Mouse (Mus musculus): Measurements from ENCODE around the gene Pfn5. TPM values are rescaled to one million over a fixed set of nuclear protein-coding genes. Genes with fewer than 3 reads are reported as not detected.
"Not testable (repeated sequence)": the region's sequence is repeated elsewhere in the genome, so short reads cannot be mapped to it uniquely, and the experiment has no call there.

Gene Pfn5
- total RNA-seq (2021) = not detected

- no peak for DNase-seq
These were observed at the start of gene Pfn5, which contains the start of gene Asb12 for GRCm38 (mm10) chrX:95557887-95558286. Gene Pfn5 (plus strand): TSS chrX:95558104. Gene Asb12 (minus strand): TSS chrX:95557987.

- no peak for DNase-seq
These were observed 34.0 kb upstream of the Pfn5 start for GRCm38 (mm10) chrX:95523883-95524282.

- no peak for DNase-seq
These were observed 32.7 kb upstream of the Pfn5 start for GRCm38 (mm10) chrX:95525166-95525565.

- not testable (repeated sequence) for DNase-seq
These were observed 22.4 kb upstream of the Pfn5 start for GRCm38 (mm10) chrX:95535493-95535892.

- DNase-seq = no peak
These were observed 3.6 kb upstream of the Pfn5 start for GRCm38 (mm10) chrX:95554321-95554720.

- DNase-seq = no peak
These were observed 42.7 kb downstream of the Pfn5 start for GRCm38 (mm10) chrX:95600609-95601008.

Other genes starting within 250 kb of the Pfn5 start
- gene Amer1, start 113.2 kb upstream of the Pfn5 start, total RNA-seq (2021) = 10 to 100 TPM in 1 of 2 experiments, 1 to 10 TPM in 1; 9.7 to 10.2 TPM
- 1 to 10 TPM; 4.5 to 5.0 TPM for gene Asb12, start 117 bp upstream of the Pfn5 start, total RNA-seq (2021)
- gene Zc4h2, start 100.4 kb downstream of the Pfn5 start, total RNA-seq (2021) = 1 to 10 TPM; 2.6 to 3.0 TPM
- 1 to 10 TPM; 1.5 to 1.9 TPM for gene Zc3h12b, start 153.6 kb downstream of the Pfn5 start, total RNA-seq (2021)

All from heart, postnatal 4 days (tissue).